Mouse (Mus musculus): ENCODE data around the gene Kcnc2.

Kcnc2 gene

GRCm38 (mm10) chr10:112394399-112394970, 123.6 kb downstream of the Kcnc2 start:
- in situ Hi-C loops (cut with MboI, MseI) = no loop called here

GRCm38 (mm10) chr10:112397194-112397593, 126.3 kb downstream of the Kcnc2 start:
- in situ Hi-C loops (cut with MboI, MseI) = no loop called here

DNA sequence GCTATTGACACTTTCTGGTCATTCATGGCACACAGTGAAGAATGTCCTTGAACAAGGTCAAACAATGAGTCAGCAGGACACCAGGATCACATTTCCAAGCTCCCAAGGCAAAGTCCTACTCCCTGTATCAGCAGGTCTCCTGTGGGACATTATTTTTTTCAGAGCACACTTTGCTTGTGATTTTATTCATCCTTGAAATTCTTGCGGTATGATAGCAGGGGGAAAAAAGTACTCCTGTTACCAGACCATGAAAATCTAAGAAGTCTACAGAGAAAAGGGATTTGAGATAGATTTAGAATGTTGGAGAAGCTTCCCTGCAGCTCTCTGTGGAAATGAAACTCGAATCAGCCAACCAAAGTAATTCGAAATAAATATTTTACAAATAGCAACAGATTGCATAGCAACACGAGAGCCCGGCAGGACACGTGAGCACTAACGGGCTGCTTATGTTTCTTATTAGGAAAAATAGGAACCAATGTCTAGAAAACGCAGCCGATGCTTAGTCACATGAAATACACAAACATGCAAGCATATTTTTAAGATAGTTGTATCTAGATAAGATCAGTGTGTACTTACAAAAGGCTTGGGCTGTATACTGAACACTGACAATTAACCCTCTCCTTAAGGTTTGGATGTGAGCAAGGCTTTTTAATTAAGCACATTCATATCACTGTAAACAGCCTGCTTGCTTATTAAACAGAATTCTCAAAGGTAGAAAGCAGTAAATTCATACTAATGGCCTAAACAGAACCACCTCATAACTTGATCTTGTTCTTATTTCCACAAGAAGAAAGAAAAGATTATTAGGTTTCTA, 129.9 kb downstream of the Kcnc2 start:
- in situ Hi-C loops (cut with MboI, MseI) = loop anchor here in 1 of 2 experiments (5.0 kb wide), 1 partner anchor 37 kb away; no protein-coding TSS in a partner anchor

DNA sequence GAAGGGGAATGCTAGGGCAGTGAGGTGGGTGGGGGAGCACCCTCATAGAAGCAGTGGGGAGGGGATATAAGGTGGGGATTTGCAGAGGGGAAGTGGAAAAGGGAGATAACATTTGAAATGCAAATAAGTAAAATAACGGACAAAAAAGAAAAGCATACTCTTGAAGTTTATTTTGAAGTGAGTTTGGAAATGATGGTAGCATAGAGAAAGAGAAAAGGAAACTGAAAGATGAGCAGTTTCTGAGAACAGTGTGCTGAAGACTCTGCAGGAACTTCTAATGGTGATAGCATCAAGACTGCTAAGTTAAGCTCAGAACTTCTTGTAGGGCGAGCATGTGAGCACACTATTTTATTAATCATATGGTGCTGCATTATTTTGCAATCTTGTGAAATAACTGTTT, 138.6 kb downstream of the Kcnc2 start:
- in situ Hi-C loops (cut with MboI, MseI) = no loop called here

DNA sequence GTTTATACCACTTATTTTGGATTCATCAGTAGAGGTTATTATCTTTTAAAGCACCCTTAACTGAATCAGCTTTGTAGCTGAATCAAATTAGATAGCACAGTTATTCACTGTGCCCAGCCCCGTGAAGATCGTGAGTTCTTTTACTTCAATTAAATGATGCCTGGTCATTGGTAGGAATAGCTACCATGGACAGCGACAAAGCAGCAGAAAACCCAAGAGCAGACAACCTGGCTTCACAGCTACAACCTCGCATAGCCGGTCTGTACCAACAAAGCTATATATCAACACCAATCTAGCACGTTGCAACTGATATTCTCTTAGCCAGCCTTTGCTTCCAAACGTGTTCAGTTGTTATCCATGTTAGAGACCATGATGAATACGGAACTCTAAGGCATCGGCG, 152.4 kb downstream of the Kcnc2 start:
- in situ Hi-C loops (cut with MboI, MseI) = no loop called here

GRCm38 (mm10) chr10:112436950-112437349, 166.0 kb downstream of the Kcnc2 start:
- in situ Hi-C loops (cut with MboI, MseI) = loop anchor here in 1 of 2 experiments (5.0 kb wide), 1 partner anchor 35 kb away; no protein-coding TSS in a partner anchor

GRCm38 (mm10) chr10:112444640-112445039, 173.7 kb downstream of the Kcnc2 start:
- in situ Hi-C loops (cut with MboI, MseI) = no loop called here

- in situ Hi-C loops (cut with MboI, MseI) = no loop called here
Observed at GRCm38 (mm10) chr10:112450910-112451309, 180.0 kb downstream of the Kcnc2 start.

DNA sequence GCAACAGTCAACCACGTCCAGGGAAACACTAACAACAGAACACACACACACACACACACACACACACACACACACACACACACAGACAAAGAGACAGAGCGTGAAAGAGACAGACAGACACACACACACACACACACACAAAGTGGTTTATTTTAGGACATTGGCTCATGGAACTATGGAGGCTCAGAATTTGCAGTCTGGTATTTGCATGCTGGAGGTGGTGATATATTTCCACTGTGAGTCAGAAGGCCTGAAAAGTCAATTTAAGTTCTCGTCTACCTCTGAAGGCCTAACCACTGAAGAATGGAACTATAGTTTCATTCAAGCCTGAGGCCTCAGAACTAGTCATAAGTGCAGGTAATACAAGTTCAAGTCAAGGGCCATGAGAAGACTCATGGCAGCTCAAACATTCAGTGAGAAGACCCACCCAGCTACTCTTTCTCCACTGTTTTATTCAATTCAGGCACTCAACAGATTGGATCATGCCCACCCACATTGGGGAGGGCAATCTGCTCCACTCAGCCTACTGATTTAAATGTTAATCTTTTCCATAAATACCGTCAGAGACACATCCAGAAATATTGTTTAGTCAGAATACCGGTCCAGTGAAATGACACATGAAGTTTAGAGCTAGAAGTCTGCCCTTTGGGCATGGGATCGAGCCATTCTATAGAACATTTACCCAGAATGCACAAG, 197.9 kb downstream of the Kcnc2 start:
- in situ Hi-C loops (cut with MboI, MseI) = no loop called here

GRCm38 (mm10) chr10:112474122-112474810, 203.3 kb downstream of the Kcnc2 start:
- in situ Hi-C loops (cut with MboI, MseI) = no loop called here

- in situ Hi-C loops (cut with MboI, MseI) = no loop called here
Observed at GRCm38 (mm10) chr10:112481461-112481860, 210.5 kb downstream of the Kcnc2 start.

DNA sequence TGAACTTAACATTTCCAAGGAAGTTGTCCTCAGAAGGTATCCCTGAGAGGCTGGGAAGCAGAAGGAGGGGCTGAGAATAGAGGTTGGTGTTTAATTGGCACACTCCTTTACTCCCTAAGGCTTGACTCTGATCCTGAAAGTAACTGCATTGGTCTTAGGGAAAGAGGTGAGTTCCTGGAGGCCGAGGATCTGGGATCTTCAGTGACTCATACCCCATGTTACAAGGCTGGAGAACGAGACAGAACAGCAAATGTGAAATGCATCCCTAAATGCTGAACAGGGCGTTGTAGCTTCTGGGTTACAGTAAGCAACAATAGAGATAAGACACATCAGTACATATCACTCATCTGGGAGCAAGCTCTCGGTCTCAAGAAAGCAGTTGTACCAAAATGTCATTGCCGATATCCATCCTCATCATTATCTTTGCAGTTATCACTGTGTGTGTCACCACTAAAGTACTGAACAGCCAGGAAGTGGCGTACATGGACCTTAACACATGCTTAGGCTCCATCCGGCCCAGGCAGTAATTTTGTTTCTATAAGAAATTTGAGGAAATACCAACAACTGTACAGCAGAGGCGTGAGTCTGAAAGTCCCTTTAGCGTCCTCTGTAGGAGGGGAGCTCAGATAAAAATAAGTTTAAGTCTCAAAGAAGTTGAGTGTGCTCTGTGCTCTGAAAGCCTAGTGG, 211.1 kb downstream of the Kcnc2 start:
- in situ Hi-C loops (cut with MboI, MseI) = no loop called here

GRCm38 (mm10) chr10:112484387-112485105, 213.6 kb downstream of the Kcnc2 start:
- in situ Hi-C loops (cut with MboI, MseI) = no loop called here

DNA sequence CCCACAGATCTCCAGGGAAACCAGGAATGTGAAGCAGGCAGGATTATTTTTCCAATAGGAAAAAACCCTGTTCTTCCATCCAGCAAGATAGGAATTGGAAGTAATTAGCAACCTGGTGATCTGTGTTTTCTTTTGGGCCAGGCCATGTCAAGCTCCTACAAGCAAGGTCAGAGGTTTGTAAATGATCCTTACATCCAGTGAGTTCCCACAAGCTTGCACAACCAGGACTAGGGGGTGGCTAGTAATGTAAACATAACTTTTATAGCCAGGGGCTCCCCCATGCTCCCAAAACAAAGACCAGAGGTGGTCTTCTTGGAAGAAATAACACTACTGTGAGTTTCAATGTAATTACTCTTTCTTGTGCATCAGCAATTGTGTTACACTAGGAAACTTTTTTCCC, 214.9 kb downstream of the Kcnc2 start:
- in situ Hi-C loops (cut with MboI, MseI) = no loop called here

GRCm38 (mm10) chr10:112488751-112489150, 217.8 kb downstream of the Kcnc2 start:
- in situ Hi-C loops (cut with MboI, MseI) = no loop called here
